Mouse (Mus musculus): ENCODE data around the gene Fads6. TPM values are rescaled to one million over a fixed set of nuclear protein-coding genes. Genes with fewer than 3 reads are reported as not detected.

Fads6 gene
- polyA plus RNA-seq, 1 experiment from 2014 or later: 0.11 TPM

DNA sequence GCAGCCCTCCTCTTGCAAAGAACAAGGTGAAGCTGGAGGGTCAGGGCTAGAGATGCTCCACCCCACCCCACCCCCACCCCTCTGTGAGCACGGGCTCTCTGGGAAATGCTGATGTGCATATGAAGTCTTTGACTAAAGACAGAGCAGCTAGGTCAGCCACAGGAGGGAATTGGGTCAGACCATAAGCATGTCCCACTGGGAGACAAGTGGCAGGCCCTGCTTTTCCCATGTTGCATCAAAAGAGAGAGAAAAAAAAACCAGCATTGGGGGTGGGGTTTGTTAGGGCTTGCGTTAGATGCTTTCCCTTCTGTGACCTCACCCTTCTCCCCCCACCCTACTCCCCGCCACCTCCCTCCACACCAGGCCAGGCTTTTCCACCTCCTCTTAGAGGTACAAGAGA, 50.2 kb downstream of the Fads6 start:
- no peak overlapping the region for H3K4me3 ChIP-seq
- H3K4me2 ChIP-seq (replicated peaks): no peak overlapping the region
- peaks cover 14% of the 10 kb centered on the region for H3K36me3 ChIP-seq
- peaks cover 70% of the 10 kb centered on the region for H3K27me3 ChIP-seq
- whole genome bisulfite sequencing: 26% methylated on average over 3 of the region's 3 CpGs
- no peak for ATAC-seq (ENCODE audit: low FRiP score, low read depth)
- no peak overlapping the region for H3K27ac ChIP-seq (replicated peaks)
- no peaks in the 10 kb centered on the region for H3K9me3 ChIP-seq
- H3K4me1 ChIP-seq: peaks cover 39% of the 10 kb centered on the region
- no peak overlapping the region for H3K9ac ChIP-seq (replicated peaks)

DNA sequence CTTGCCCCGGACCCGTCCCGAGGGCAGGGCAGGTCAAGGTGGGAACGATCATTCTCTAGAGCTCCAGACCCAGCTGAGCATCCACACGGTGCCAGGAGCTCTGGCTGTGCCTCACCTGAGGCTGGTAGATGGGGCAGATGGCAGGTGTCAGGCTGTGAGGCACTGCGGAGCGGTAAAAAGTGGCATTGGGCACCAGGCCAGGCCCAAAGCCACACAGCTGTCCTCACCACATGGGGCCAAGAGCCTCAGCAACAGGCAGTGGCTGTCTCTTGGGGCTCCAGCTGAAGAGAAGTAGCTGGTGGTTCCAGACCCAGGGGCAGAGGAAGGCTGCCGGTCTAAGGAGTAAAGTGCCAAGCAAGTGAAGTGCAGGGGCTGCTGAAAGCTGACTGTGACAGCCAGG, 51.1 kb downstream of the Fads6 start:
- peaks cover 61% of the 10 kb centered on the region for H3K27me3 ChIP-seq
- H3K4me1 ChIP-seq: peaks cover 39% of the 10 kb centered on the region
- no peak for ATAC-seq (ENCODE audit: low FRiP score, low read depth)
- 70% methylated on average over 8 of the region's 8 CpGs for WGBS
- no peak overlapping the region for H3K9ac ChIP-seq (replicated peaks)
- no peak overlapping the region for H3K27ac ChIP-seq (replicated peaks)
- H3K4me2 ChIP-seq (replicated peaks): no peak overlapping the region
- H3K9me3 ChIP-seq: no peaks in the 10 kb centered on the region
- H3K4me3 ChIP-seq: no peak overlapping the region
- H3K36me3 ChIP-seq: peaks cover 14% of the 10 kb centered on the region

- no peak overlapping the region for H3K9ac ChIP-seq (replicated peaks)
- no peak overlapping the region for H3K27ac ChIP-seq (replicated peaks)
- H3K4me2 ChIP-seq (replicated peaks): no peak overlapping the region
- no peak for ATAC-seq (ENCODE audit: low FRiP score, low read depth)
- H3K4me1 ChIP-seq: peaks cover 29% of the 10 kb centered on the region
- no peaks in the 10 kb centered on the region for H3K9me3 ChIP-seq
- peaks cover 46% of the 10 kb centered on the region for H3K27me3 ChIP-seq
- 89% methylated on average over 8 of the region's 8 CpGs for WGBS
- no peak overlapping the region for H3K4me3 ChIP-seq
- H3K36me3 ChIP-seq: peaks cover 14% of the 10 kb centered on the region
Observed at GRCm38 (mm10) chr11:115244840-115245239, 52.6 kb downstream of the Fads6 start.

DNA sequence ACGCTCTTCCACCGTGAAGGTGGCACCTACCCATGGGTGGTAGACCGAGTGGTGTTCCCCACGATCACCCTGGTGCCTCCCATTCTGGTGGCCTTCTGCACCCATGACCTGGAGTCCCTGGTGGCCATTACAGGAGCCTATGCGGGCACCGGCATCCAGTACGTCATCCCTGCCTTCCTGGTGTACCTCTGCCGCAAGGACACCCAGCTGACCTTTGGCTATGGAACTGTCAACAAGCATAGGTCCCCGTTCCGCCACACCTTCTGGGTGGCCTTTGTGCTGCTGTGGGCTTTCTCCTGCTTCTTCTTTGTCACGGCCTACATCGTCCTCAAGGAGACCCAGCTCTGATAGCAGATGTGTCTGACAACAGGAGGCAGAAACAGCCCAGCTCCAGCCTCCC, 53.7 kb downstream of the Fads6 start:
- no peak overlapping the region for H3K27ac ChIP-seq (replicated peaks)
- no peak overlapping the region for H3K4me2 ChIP-seq (replicated peaks)
- H3K9ac ChIP-seq (replicated peaks): no peak overlapping the region
- H3K36me3 ChIP-seq: peaks cover 14% of the 10 kb centered on the region
- no peak overlapping the region for H3K4me3 ChIP-seq
- H3K27me3 ChIP-seq: peaks cover 35% of the 10 kb centered on the region
- WGBS: 89% methylated on average over 12 of the region's 12 CpGs
- H3K4me1 ChIP-seq: peaks cover 24% of the 10 kb centered on the region
- ATAC-seq (ENCODE audit: low FRiP score, low read depth): no peak
- no peaks in the 10 kb centered on the region for H3K9me3 ChIP-seq

DNA sequence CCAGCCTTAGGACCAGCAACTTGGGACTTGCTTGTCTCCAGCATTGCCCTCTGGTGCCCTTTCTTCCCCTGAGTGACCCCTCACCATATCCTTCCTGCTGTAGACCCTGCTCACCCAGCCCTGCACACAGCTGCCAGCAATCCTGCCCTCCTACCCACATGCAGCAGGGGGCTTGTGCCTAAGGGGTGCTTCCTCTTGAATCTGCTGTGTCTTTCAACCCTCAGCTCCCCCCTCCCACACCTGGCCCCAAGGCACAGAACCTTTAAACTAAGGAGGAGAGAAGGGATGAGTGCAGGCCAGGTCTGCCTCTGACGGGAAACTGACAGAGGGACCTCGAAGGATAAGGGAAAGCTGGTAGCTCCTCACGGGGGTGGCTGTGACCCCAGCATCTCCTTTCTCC, 54.7 kb downstream of the Fads6 start:
- H3K27me3 ChIP-seq: peaks cover 25% of the 10 kb centered on the region
- WGBS: 74% methylated on average over 3 of the region's 3 CpGs
- peaks cover 14% of the 10 kb centered on the region for H3K36me3 ChIP-seq
- H3K27ac ChIP-seq (replicated peaks): no peak overlapping the region
- H3K4me1 ChIP-seq: peaks cover 22% of the 10 kb centered on the region
- H3K4me2 ChIP-seq (replicated peaks): no peak overlapping the region
- H3K9ac ChIP-seq (replicated peaks): no peak overlapping the region
- H3K4me3 ChIP-seq: no peak overlapping the region
- ATAC-seq (ENCODE audit: low FRiP score, low read depth): no peak
- H3K9me3 ChIP-seq: no peaks in the 10 kb centered on the region

DNA sequence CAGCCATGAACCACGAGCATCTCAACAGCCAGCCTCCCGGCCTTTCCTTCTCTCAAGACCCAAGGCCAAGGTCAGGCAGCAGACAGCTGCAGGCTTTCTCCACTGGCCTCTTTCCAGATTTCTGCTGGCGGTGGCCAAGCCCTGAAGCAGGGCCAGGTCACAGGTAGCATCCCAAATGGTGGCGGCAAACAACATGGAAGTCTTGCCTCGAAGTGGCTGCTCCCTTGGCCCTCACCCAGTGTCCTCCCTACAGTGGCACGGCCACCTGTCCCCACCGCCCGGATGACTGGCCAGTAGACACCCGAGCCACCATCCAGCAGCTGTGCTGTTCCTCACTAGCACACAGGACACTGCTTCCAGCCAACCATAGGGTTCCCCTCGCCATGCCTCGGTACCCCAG, 56.1 kb downstream of the Fads6 start:
- peaks cover 13% of the 10 kb centered on the region for H3K4me1 ChIP-seq
- H3K4me2 ChIP-seq (replicated peaks): no peak overlapping the region
- H3K9me3 ChIP-seq: no peaks in the 10 kb centered on the region
- 86% methylated on average over 11 of the region's 11 CpGs for WGBS
- no peak overlapping the region for H3K4me3 ChIP-seq
- peaks cover 11% of the 10 kb centered on the region for H3K27me3 ChIP-seq
- H3K27ac ChIP-seq (replicated peaks): no peak overlapping the region
- ATAC-seq (ENCODE audit: low FRiP score, low read depth): no peak
- no peak overlapping the region for H3K9ac ChIP-seq (replicated peaks)
- H3K36me3 ChIP-seq: peaks cover 14% of the 10 kb centered on the region

- H3K27ac ChIP-seq (replicated peaks): no peak overlapping the region
- peaks cover 4% of the 10 kb centered on the region; the same call in 1 of the 2 replicates for H3K27me3 ChIP-seq
- H3K4me2 ChIP-seq (replicated peaks): no peak overlapping the region
- no peak overlapping the region for H3K4me3 ChIP-seq
- H3K36me3 ChIP-seq: no peaks in the 10 kb centered on the region
- H3K4me1 ChIP-seq: peaks cover 47% of the 10 kb centered on the region
- ATAC-seq (ENCODE audit: low FRiP score, low read depth): no peak
- no peaks in the 10 kb centered on the region for H3K9me3 ChIP-seq
- WGBS: 64% methylated on average over 5 of the region's 5 CpGs
- H3K9ac ChIP-seq (replicated peaks): no peak overlapping the region
Observed at GRCm38 (mm10) chr11:115236570-115236969, 60.9 kb downstream of the Fads6 start.

DNA sequence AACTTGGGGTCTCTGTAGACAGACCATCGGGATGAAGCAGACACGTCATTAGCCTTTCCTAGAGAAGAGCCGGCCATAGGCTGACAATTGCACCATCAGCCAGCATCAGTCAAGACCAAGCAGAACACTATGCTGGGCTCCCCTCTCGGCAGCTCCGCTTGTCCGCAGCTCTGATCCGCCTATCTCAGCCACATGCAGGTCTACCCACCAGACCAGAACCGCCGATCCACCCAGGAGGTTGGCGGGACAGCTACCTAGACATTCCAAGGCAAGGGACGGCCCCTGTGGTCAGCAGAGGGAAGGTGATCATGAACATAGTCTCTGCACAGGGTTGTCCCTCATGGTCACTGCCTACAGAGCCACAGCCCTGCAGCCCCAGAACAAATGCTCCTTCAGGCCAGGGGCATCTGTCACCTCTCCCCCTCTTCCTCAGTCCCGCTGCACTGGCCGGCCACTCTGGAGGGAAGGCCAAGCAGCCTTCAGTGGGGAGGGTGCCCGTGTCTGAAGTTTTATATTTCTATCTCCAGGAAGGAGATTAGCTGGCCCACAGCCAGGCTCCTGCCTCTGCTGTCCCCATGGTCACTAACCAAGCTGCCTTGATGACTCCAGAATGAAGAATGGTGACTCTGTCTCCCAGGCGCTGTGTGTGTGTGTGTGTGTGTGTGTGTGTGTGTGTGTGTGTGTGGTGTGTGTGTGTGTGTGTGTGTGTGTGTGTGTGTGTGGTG, 63.0 kb downstream of the Fads6 start:
- Histone ChIP-seq H3K9ac (replicated peaks) (no peak overlapping the region), H3K36me3 (no peaks in the 10 kb centered on the region), H3K4me3 (no peak overlapping the region), H3K27me3 (peaks cover 7% of the 10 kb centered on the region; the same call in 1 of the 2 replicates), H3K27ac (replicated peaks) (peak overlapping the region; percentile 64; the same call in 1 of the 2 replicates), H3K9me3 (no peaks in the 10 kb centered on the region), H3K4me1 (peaks cover 56% of the 10 kb centered on the region), H3K4me2 (replicated peaks) (no peak overlapping the region)
- no peak for ATAC-seq (ENCODE audit: low FRiP score, low read depth)
- 76% methylated on average over 15 of the region's 15 CpGs for WGBS

DNA sequence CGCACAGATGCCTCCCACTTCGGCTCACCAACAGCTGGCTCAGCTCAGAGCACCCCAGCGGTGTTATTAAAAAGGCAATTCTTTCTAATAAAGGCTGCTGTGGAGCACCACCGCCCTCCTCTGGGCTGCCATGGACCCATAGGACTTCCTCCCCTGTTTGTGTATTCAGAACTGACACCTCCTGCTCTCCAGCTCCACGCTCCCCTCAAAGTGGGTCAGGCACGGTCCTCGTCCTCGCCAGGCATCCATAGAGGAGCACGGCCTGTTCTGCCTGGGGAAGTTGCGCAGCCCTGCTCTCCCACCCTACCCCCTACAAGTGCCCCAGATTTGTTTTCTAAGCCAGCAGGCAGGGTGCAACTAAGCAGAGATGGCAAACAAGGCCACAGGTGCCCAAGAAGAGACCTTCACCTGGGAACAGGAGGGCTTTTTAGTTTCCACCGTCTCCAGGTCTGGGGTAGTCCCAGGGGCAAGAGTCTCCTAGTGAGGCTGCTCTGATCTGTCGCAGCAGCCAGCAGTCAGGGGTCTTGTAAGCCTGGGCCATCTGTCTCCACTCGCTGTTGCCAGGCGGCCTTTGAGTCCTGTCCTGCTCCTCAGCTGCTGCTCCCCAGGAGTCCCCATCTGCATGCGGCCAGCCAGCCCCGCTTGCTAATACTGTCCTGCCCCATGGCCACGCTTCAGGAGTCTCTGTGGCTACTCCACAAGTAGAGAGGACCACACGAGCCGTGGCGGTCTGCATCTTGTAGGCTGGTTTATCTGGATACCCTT, 63.8 kb downstream of the Fads6 start:
- peaks cover 63% of the 10 kb centered on the region for H3K4me1 ChIP-seq

DNA sequence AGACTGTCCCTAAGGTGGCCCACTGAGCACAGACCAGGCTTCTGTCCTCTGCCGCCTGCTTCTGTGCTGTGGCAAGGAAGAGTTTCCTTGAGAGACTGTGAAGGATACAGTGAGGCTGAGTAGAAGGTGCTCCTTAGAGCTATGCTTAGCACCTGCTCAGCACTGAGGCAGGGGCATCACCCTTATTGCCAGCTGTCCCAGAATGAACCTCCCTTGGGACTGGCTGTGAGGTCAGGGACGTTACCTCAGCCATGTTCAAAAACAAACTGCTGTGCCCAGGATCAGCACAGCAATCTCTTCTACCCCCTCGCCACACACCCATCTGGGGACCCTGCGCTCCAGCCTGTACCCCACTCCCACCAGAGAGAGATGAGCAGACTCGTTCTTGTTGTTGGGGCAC, 64.6 kb downstream of the Fads6 start:
- Histone ChIP-seq H3K9ac (replicated peaks) (no peak overlapping the region), H3K9me3 (no peaks in the 10 kb centered on the region), H3K4me3 (no peak overlapping the region), H3K27ac (replicated peaks) (no peak overlapping the region), H3K36me3 (no peaks in the 10 kb centered on the region), H3K4me1 (peaks cover 70% of the 10 kb centered on the region), H3K27me3 (peaks cover 23% of the 10 kb centered on the region), H3K4me2 (replicated peaks) (no peak overlapping the region)
- ATAC-seq (ENCODE audit: low FRiP score, low read depth): no peak
- WGBS: 64% methylated on average over 5 of the region's 5 CpGs

More for the DNA sequence above, 63.8 kb downstream of the Fads6 start:
- no peaks in the 10 kb centered on the region for H3K9me3 ChIP-seq
- peaks cover 15% of the 10 kb centered on the region for H3K27me3 ChIP-seq
- H3K27ac ChIP-seq (replicated peaks): peak overlapping the region; percentile 64
- H3K36me3 ChIP-seq: no peaks in the 10 kb centered on the region
- 42% methylated on average over 20 of the region's 20 CpGs for WGBS
- peak; percentile 68 for ATAC-seq (ENCODE audit: low FRiP score, low read depth)
- no peak overlapping the region for H3K9ac ChIP-seq (replicated peaks)
- H3K4me3 ChIP-seq: no peak overlapping the region
- no peak overlapping the region for H3K4me2 ChIP-seq (replicated peaks)

GRCm38 (mm10) chr11:115231924-115232323, 65.5 kb downstream of the Fads6 start:
- Histone ChIP-seq H3K9ac (replicated peaks) (no peak overlapping the region), H3K4me3 (no peak overlapping the region), H3K27ac (replicated peaks) (peak overlapping the region; percentile 22; the same call in 1 of the 2 replicates), H3K4me1 (peaks cover 80% of the 10 kb centered on the region), H3K27me3 (peaks cover 24% of the 10 kb centered on the region), H3K36me3 (no peaks in the 10 kb centered on the region), H3K4me2 (replicated peaks) (0 out of 2 replicates have a peak overlapping the region, but pooled peaks have one; percentile 5), H3K9me3 (no peaks in the 10 kb centered on the region)
- ATAC-seq (ENCODE audit: low FRiP score, low read depth): no peak
- WGBS: 42% methylated on average over 9 of the region's 9 CpGs

GRCm38 (mm10) chr11:115231168-115231915, 66.1 kb downstream of the Fads6 start:
- no peaks in the 10 kb centered on the region for H3K36me3 ChIP-seq
- 0 out of 2 replicates have a peak overlapping the region, but pooled peaks have one; percentile 5 for H3K4me2 ChIP-seq (replicated peaks)
- H3K27me3 ChIP-seq: peaks cover 24% of the 10 kb centered on the region
- WGBS: 57% methylated on average over 14 of the region's 14 CpGs
- no peak overlapping the region for H3K9ac ChIP-seq (replicated peaks)
- peaks cover 81% of the 10 kb centered on the region for H3K4me1 ChIP-seq
- peak overlapping the region; percentile 22; the same call in 1 of the 2 replicates for H3K27ac ChIP-seq (replicated peaks)
- no peak overlapping the region for H3K4me3 ChIP-seq
- no peak for ATAC-seq (ENCODE audit: low FRiP score, low read depth)
- H3K9me3 ChIP-seq: no peaks in the 10 kb centered on the region
